Mouse (Mus musculus) intestine, embryonic 15.5 days (tissue): ENCODE measurements around the gene Asic2. TPM values are rescaled to one million over a fixed set of nuclear protein-coding genes. Genes with fewer than 3 reads are reported as not detected.

ENCODE experiments used
- ATAC-seq: fragments of 200-750 bp; cut with Nextera tagmentation; 2 replicates; pipeline ENCODE4 v1.8.0; 2017; ENCODE audit warnings: moderate TSS enrichment, moderate library complexity
- H3K27ac ChIP-seq: fragments of 300-500 bp; sonication (generic); 2 replicates; pipeline ENCODE4 v1.5.1; 2015; ENCODE audit warnings: mild to moderate bottlenecking, inconsistent platforms
- H3K27me3 ChIP-seq: fragments of 300-500 bp; sonication (generic); replicated peaks from 2 replicates; pipeline ENCODE4 v1.6.1; 2015; ENCODE audit warnings: inconsistent platforms
- H3K36me3 ChIP-seq: fragments of 300-500 bp; sonication (generic); 2 replicates; pipeline ENCODE4 v1.6.1; 2015; ENCODE audit warnings: inconsistent platforms
- H3K4me1 ChIP-seq: fragments of 300-500 bp; sonication (generic); replicated peaks from 2 replicates; pipeline ENCODE4 v1.6.1; 2015; ENCODE audit warnings: inconsistent platforms
- H3K4me2 ChIP-seq: fragments of 300-500 bp; sonication (generic); replicated peaks from 2 replicates; pipeline ENCODE4 v1.6.1; 2015; ENCODE audit warnings: mild to moderate bottlenecking, inconsistent platforms
- H3K4me3 ChIP-seq: fragments of 300-500 bp; sonication (generic); replicated peaks from 2 replicates; pipeline ENCODE4 v1.5.1; 2015; ENCODE audit warnings: inconsistent platforms
- H3K9ac ChIP-seq: fragments of 300-500 bp; sonication (generic); 2 replicates; pipeline ENCODE4 v1.6.1; 2015; ENCODE audit warnings: inconsistent platforms
- H3K9me3 ChIP-seq: fragments of 300-500 bp; sonication (generic); 2 replicates; pipeline ENCODE4 v1.6.1; 2016; ENCODE audit warnings: inconsistent platforms
- WGBS: fragments of 180-500 bp; shearing (Covaris S2); methylation state at CpG from one replicate; pipeline ENCODE4 v1.1.7; 2015; 5-methylcytosine and 5-hydroxymethylcytosine counted together
- polyA plus RNA-seq: library from polyadenylated mRNA; unstranded; fragments of >200 nt; fragmentation: Nextera tagmentation; extraction: Ambion mirVana; gene quantifications from 2 replicates; pipeline ENCODE4 v1.2.1, GENCODE M21; 2015

The Asic2 gene
- polyA plus RNA-seq, 1 experiment from 2014 or later: 0.19 TPM

DNA sequence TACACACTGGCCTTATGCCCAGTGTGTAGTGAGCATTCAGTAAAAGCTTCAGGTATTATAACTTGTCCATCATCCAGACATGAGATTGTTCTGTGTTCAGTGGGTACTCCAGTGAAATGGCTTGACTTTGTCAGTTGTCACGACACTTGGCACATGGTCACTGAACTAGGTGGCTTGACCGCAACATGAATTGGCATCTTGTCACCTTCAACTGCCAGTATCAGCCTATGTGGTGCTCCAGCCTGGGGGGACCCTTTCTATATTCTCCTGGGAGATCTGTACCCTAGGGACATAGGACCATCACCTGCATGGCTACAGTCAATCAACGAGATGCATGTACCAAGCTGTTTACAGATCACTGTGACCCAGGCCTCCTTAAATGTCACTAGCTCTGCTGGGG lies 910.8 kb downstream of the Asic2 start:
- Histone ChIP-seq H3K4me3 (no peak overlapping the region), H3K27ac (no peak overlapping the region), H3K4me2 (no peak overlapping the region), H3K9ac (no peak overlapping the region), H3K36me3 (no peaks in the 10 kb centered on the region), H3K9me3 (no peaks in the 10 kb centered on the region), H3K4me1 (no peaks in the 10 kb centered on the region), H3K27me3 (no peaks in the 10 kb centered on the region)
- 81% methylated on average over 3 of the region's 3 CpGs for WGBS
- ATAC-seq: no peak

GRCm38 (mm10) chr11:81056776-81057175 lies 911.5 kb downstream of the Asic2 start:
- H3K36me3 ChIP-seq: no peaks in the 10 kb centered on the region
- no peaks in the 10 kb centered on the region for H3K9me3 ChIP-seq
- ATAC-seq: no peak
- no peak overlapping the region for H3K4me2 ChIP-seq
- H3K4me3 ChIP-seq: no peak overlapping the region
- H3K4me1 ChIP-seq: no peaks in the 10 kb centered on the region
- WGBS: 93% methylated on average over 9 of the region's 9 CpGs
- H3K27me3 ChIP-seq: no peaks in the 10 kb centered on the region
- H3K27ac ChIP-seq: no peak overlapping the region
- no peak overlapping the region for H3K9ac ChIP-seq

DNA sequence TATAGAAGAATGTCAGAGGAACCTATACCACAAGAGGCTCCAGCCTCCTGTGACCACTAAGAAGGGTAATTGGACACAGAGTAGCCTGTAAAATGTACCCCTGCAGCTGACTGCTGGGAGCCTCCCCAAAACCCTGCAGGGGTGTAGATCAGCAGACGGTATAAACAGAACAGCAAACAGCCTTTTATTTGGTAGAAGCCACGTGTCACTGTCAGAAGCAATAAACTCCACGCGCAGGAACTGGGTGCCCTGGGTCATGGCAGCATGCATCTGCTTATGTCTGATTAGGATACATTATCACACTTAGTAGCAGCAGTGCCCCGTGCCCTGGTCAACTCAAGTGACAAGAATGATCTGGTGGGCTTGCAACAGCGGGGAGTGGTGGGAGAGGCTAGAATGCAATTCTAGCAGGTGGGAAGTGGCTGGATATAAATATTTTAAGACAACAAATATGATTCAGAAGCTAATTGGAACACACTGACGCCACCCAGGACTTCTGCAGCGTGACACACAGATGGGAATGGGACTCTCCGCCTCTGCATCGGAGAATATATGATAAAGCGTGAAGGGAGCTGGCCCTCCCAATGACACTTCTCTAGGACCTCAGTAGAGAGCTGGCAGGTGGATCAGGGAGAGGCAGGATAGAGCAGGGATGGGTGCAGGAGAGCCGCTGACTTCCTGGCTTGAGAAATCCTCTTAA lies 912.7 kb downstream of the Asic2 start:
- Histone ChIP-seq H3K27me3 (no peaks in the 10 kb centered on the region), H3K4me2 (no peak overlapping the region), H3K27ac (no peak overlapping the region), H3K4me1 (no peaks in the 10 kb centered on the region), H3K4me3 (no peak overlapping the region), H3K36me3 (no peaks in the 10 kb centered on the region), H3K9ac (no peak overlapping the region), H3K9me3 (no peaks in the 10 kb centered on the region)
- WGBS: 62% methylated on average over 12 of the region's 12 CpGs
- ATAC-seq: no peak

- H3K4me3 ChIP-seq: no peak overlapping the region
- H3K4me1 ChIP-seq: no peaks in the 10 kb centered on the region
- no peaks in the 10 kb centered on the region for H3K36me3 ChIP-seq
- H3K9me3 ChIP-seq: no peaks in the 10 kb centered on the region
- no peak overlapping the region for H3K4me2 ChIP-seq
- H3K27ac ChIP-seq: no peak overlapping the region
- WGBS: 85% methylated on average over 8 of the region's 8 CpGs
- H3K9ac ChIP-seq: no peak overlapping the region
- ATAC-seq: no peak
- no peaks in the 10 kb centered on the region for H3K27me3 ChIP-seq
Measured at GRCm38 (mm10) chr11:81053826-81054225, 914.4 kb downstream of the Asic2 start.

GRCm38 (mm10) chr11:81041671-81042070 lies 926.6 kb downstream of the Asic2 start:
- no peak overlapping the region for H3K9ac ChIP-seq
- no peaks in the 10 kb centered on the region; the same call in 1 of the 2 replicates for H3K27me3 ChIP-seq
- no peaks in the 10 kb centered on the region for H3K4me1 ChIP-seq
- WGBS: 45% methylated on average over 3 of the region's 3 CpGs
- no peak overlapping the region for H3K27ac ChIP-seq
- no peak overlapping the region for H3K4me2 ChIP-seq
- no peak for ATAC-seq
- no peaks in the 10 kb centered on the region for H3K36me3 ChIP-seq
- no peak overlapping the region for H3K4me3 ChIP-seq
- no peaks in the 10 kb centered on the region for H3K9me3 ChIP-seq

GRCm38 (mm10) chr11:81039976-81040375 lies 928.3 kb downstream of the Asic2 start:
- H3K27ac ChIP-seq: no peak overlapping the region
- no peaks in the 10 kb centered on the region for H3K36me3 ChIP-seq
- H3K4me2 ChIP-seq: no peak overlapping the region
- no peaks in the 10 kb centered on the region for H3K9me3 ChIP-seq
- no peak overlapping the region for H3K4me3 ChIP-seq
- no peaks in the 10 kb centered on the region; the same call in 1 of the 2 replicates for H3K27me3 ChIP-seq
- no peaks in the 10 kb centered on the region for H3K4me1 ChIP-seq
- H3K9ac ChIP-seq: no peak overlapping the region
- WGBS: 72% methylated on average over 5 of the region's 5 CpGs
- ATAC-seq: no peak

- 78% methylated on average over 3 of the region's 3 CpGs for WGBS
- H3K4me3 ChIP-seq: no peak overlapping the region
- H3K4me2 ChIP-seq: no peak overlapping the region
- H3K36me3 ChIP-seq: no peaks in the 10 kb centered on the region
- H3K4me1 ChIP-seq: no peaks in the 10 kb centered on the region
- ATAC-seq: no peak
- no peaks in the 10 kb centered on the region for H3K27me3 ChIP-seq
- H3K9me3 ChIP-seq: no peaks in the 10 kb centered on the region
- H3K9ac ChIP-seq: no peak overlapping the region
- no peak overlapping the region for H3K27ac ChIP-seq
Measured at GRCm38 (mm10) chr11:81032151-81032550, 936.1 kb downstream of the Asic2 start.

- 96% methylated on average over 8 of the region's 8 CpGs for WGBS
Measured at GRCm38 (mm10) chr11:81014776-81015175, 953.5 kb downstream of the Asic2 start.

GRCm38 (mm10) chr11:81013501-81013900 lies 954.8 kb downstream of the Asic2 start:
- Histone ChIP-seq H3K27me3 (no peaks in the 10 kb centered on the region), H3K36me3 (no peaks in the 10 kb centered on the region), H3K9ac (no peak overlapping the region), H3K4me1 (no peaks in the 10 kb centered on the region), H3K27ac (no peak overlapping the region), H3K4me2 (no peak overlapping the region), H3K9me3 (no peaks in the 10 kb centered on the region), H3K4me3 (no peak overlapping the region)
- 90% methylated on average over 6 of the region's 6 CpGs for WGBS
- ATAC-seq: no peak

More at GRCm38 (mm10) chr11:81014776-81015175, 953.5 kb downstream of the Asic2 start:
- Histone ChIP-seq H3K27me3 (no peaks in the 10 kb centered on the region), H3K4me1 (no peaks in the 10 kb centered on the region), H3K4me2 (no peak overlapping the region), H3K9me3 (no peaks in the 10 kb centered on the region), H3K27ac (no peak overlapping the region), H3K4me3 (no peak overlapping the region), H3K9ac (no peak overlapping the region), H3K36me3 (no peaks in the 10 kb centered on the region)
- no peak for ATAC-seq

- ATAC-seq: no peak
- 53% methylated on average over 7 of the region's 7 CpGs for WGBS
- H3K4me1 ChIP-seq: no peaks in the 10 kb centered on the region
Measured at GRCm38 (mm10) chr11:81010766-81011165, 957.5 kb downstream of the Asic2 start.

GRCm38 (mm10) chr11:81009366-81009765 lies 958.9 kb downstream of the Asic2 start:
- no peaks in the 10 kb centered on the region for H3K36me3 ChIP-seq
- no peaks in the 10 kb centered on the region for H3K27me3 ChIP-seq
- no peak overlapping the region for H3K27ac ChIP-seq
- H3K4me3 ChIP-seq: no peak overlapping the region
- WGBS: 86% methylated on average over 12 of the region's 12 CpGs
- H3K9ac ChIP-seq: no peak overlapping the region
- no peaks in the 10 kb centered on the region for H3K9me3 ChIP-seq
- no peak overlapping the region for H3K4me2 ChIP-seq
- ATAC-seq: no peak
- H3K4me1 ChIP-seq: no peaks in the 10 kb centered on the region

More at GRCm38 (mm10) chr11:81010766-81011165, 957.5 kb downstream of the Asic2 start:
- Histone ChIP-seq H3K9me3 (no peaks in the 10 kb centered on the region), H3K36me3 (no peaks in the 10 kb centered on the region), H3K27me3 (no peaks in the 10 kb centered on the region), H3K4me2 (no peak overlapping the region), H3K9ac (no peak overlapping the region), H3K27ac (no peak overlapping the region), H3K4me3 (no peak overlapping the region)

GRCm38 (mm10) chr11:81005831-81006230 lies 962.4 kb downstream of the Asic2 start:
- 57% methylated on average over 2 of the region's 2 CpGs for WGBS
- Histone ChIP-seq H3K27ac (no peak overlapping the region), H3K9me3 (no peaks in the 10 kb centered on the region), H3K4me2 (no peak overlapping the region), H3K4me1 (no peaks in the 10 kb centered on the region), H3K36me3 (no peaks in the 10 kb centered on the region), H3K4me3 (no peak overlapping the region), H3K27me3 (no peaks in the 10 kb centered on the region), H3K9ac (no peak overlapping the region)
- no peak for ATAC-seq

DNA sequence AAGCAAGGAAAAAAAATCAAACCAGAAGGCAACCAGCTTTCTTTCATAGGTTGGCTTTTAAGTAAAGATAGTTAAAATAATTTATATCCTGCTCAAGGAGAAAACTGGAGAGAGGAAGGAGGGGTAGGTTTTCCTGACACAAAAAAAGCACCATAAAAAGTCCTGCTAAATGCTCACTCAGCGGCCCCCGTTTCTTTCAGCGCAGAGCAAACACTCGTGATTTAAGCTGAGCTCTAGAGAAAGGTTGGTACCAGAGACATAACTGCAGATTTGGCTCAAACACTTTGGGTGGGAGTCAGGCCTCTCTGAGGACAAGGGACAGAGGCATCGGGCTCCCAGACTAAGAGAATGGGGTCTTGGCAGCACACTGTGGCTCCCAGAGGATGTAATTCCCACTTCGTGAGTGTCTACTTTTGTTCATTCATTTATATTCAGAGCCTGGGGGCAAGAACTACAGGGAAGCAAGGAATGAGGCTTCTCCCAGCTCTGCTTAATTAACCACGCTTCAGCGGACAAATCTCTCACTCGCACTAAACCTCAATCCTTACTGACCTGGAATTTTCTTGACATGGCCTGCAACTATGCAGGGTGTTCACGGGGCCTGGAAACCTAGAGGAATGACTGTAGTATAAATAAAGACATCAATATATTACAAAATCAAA lies 965.4 kb downstream of the Asic2 start:
- no peak for ATAC-seq
- no peaks in the 10 kb centered on the region for H3K27me3 ChIP-seq
- no peak overlapping the region for H3K4me3 ChIP-seq
- no peak overlapping the region for H3K27ac ChIP-seq
- H3K4me1 ChIP-seq: no peaks in the 10 kb centered on the region
- no peak overlapping the region for H3K9ac ChIP-seq
- no peak overlapping the region for H3K4me2 ChIP-seq
- no peaks in the 10 kb centered on the region for H3K9me3 ChIP-seq
- no peaks in the 10 kb centered on the region for H3K36me3 ChIP-seq
- WGBS: 66% methylated on average over 10 of the region's 10 CpGs
